Mouse (Mus musculus) adipocyte (in vitro differentiated cells): ENCODE measurements around the gene Map3k6.

ENCODE experiments used
- DNase-seq: peaks from one replicate; pipeline ENCODE4 v3.0.0-alpha.2; 2016; ENCODE audit warnings: low spot score

Gene Map3k6

GRCm38 (mm10) chr4:133213661-133214060 is 27.0 kb upstream of the Map3k6 start:
- DNase-seq: no peak

- DNase-seq: peak; percentile 41
Observed at GRCm38 (mm10) chr4:133217641-133218040, 23.0 kb upstream of the Map3k6 start.

GRCm38 (mm10) chr4:133218745-133219144 is 21.9 kb upstream of the Map3k6 start:
- no peak for DNase-seq

GRCm38 (mm10) chr4:133220656-133221055 is 20.0 kb upstream of the Map3k6 start:
- no peak for DNase-seq

GRCm38 (mm10) chr4:133221701-133222100 is 18.9 kb upstream of the Map3k6 start:
- no peak for DNase-seq

- DNase-seq: no peak
Observed at GRCm38 (mm10) chr4:133223875-133224274, 16.7 kb upstream of the Map3k6 start.

- DNase-seq: peak; percentile 80
Observed at GRCm38 (mm10) chr4:133226073-133226472, 14.5 kb upstream of the Map3k6 start.

- no peak for DNase-seq
Observed at GRCm38 (mm10) chr4:133227636-133228035, 13.0 kb upstream of the Map3k6 start.

- DNase-seq: no peak
Observed at GRCm38 (mm10) chr4:133229582-133229981, 11.0 kb upstream of the Map3k6 start.

- peak; percentile 67 for DNase-seq
Observed at GRCm38 (mm10) chr4:133233285-133233976, 7.2 kb upstream of the Map3k6 start.

- no peak for DNase-seq
Observed at GRCm38 (mm10) chr4:133234771-133235170, 5.8 kb upstream of the Map3k6 start.

GRCm38 (mm10) chr4:133235415-133235814 is 5.2 kb upstream of the Map3k6 start:
- DNase-seq: no peak

GRCm38 (mm10) chr4:133237911-133238310 is 2.7 kb upstream of the Map3k6 start:
- DNase-seq: no peak

GRCm38 (mm10) chr4:133240934-133241908 is 603 bp downstream of the Map3k6 start:
- DNase-seq: peak; percentile 84

- DNase-seq: no peak
Observed at GRCm38 (mm10) chr4:133241910-133242309, 1.3 kb downstream of the Map3k6 start.

- no peak for DNase-seq
Observed at GRCm38 (mm10) chr4:133242710-133243109, 2.1 kb downstream of the Map3k6 start.

- DNase-seq: no peak
Observed at GRCm38 (mm10) chr4:133243538-133243937, 2.9 kb downstream of the Map3k6 start.

GRCm38 (mm10) chr4:133244289-133244688 is 3.7 kb downstream of the Map3k6 start:
- no peak for DNase-seq

GRCm38 (mm10) chr4:133247072-133247471 is 6.5 kb downstream of the Map3k6 start:
- no peak for DNase-seq

GRCm38 (mm10) chr4:133247806-133248449 is 7.3 kb downstream of the Map3k6 start:
- DNase-seq: no peak

- no peak for DNase-seq
Observed at GRCm38 (mm10) chr4:133250609-133251008, 10.0 kb downstream of the Map3k6 start.

- DNase-seq: no peak
Observed at GRCm38 (mm10) chr4:133251214-133251613, 10.6 kb downstream of the Map3k6 start.

GRCm38 (mm10) chr4:133252089-133252488 is 11.5 kb downstream of the Map3k6 start:
- DNase-seq: no peak
